Mouse (Mus musculus) embryo, embryonic 10.5 days (tissue): ENCODE data around the gene Clic3.
"Not testable (repeated sequence)": the region's sequence is repeated elsewhere in the genome, so short reads cannot be mapped to it uniquely, and the experiment has no call there.

ENCODE experiments used
- DNase-seq: peaks from one replicate; pipeline ENCODE4 v3.0.0-alpha.2; 2015; ENCODE audit warnings: low spot score

The Clic3 gene

GRCm38 (mm10) chr2:25456205-25456953 is at the start of gene Clic3:
Clic3 (plus strand) TSS chr2:25456838.
- DNase-seq = no peak

GRCm38 (mm10) chr2:25408908-25409307 is 47.7 kb upstream of the Clic3 start:
- no peak for DNase-seq

DNA sequence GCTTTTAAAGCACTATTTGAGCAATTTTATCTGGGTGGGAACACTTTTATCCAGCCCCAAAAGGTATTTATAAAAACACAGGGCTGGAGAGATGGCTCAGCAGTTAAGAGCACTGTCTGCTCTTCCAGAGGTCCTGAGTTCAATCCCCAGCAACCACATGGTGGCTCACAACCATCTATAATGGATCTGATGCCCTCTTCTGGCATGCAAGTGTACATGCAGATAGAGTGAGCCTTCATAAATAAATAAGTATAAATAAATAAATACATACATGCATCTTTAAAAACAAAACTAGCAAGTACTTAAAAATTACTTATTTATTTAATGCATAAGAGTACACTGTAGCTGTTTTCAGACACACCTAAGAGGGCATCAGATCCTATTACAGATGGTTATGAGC is 43.2 kb upstream of the Clic3 start:
- DNase-seq = not testable (repeated sequence)

GRCm38 (mm10) chr2:25417426-25417825 is 39.2 kb upstream of the Clic3 start:
- no peak for DNase-seq

DNA sequence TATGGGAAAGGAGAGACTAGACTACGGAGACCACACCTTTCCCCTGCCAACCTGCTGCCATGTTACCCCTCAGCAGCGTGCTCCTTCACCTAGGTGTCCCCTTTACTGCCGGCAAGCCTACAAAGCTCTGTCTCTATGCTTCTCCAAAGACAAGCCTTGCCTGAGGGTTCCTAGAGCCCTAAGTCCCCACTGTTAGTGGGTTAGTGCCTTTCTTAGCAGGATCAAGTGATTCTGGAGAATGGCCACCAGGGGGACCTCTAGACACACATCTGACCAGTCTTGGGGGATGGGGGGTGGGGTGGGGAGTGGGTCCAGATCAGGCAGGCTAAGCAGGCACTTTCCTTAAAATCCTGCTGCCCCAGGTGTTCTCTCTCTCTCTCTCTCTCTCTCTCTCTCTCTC is 34.7 kb upstream of the Clic3 start:
- DNase-seq = peak; percentile 83

- no peak for DNase-seq
Observed at GRCm38 (mm10) chr2:25422587-25423410, 33.8 kb upstream of the Clic3 start, which contains the start of gene Fut7. Fut7 (plus strand) TSS chr2:25423267.

GRCm38 (mm10) chr2:25423626-25424025 is 33.0 kb upstream of the Clic3 start:
- no peak for DNase-seq

- no peak for DNase-seq
Observed at GRCm38 (mm10) chr2:25425481-25425880, 31.2 kb upstream of the Clic3 start.

GRCm38 (mm10) chr2:25426721-25427191 is 29.9 kb upstream of the Clic3 start:
- peak; percentile 91 for DNase-seq

GRCm38 (mm10) chr2:25427256-25427655 is 29.4 kb upstream of the Clic3 start:
- no peak for DNase-seq

GRCm38 (mm10) chr2:25428442-25429236 is 28.0 kb upstream of the Clic3 start, which contains the start of gene Abca2:
Abca2 (plus strand) TSS chr2:25428703.
- DNase-seq = peak; percentile 96

DNA sequence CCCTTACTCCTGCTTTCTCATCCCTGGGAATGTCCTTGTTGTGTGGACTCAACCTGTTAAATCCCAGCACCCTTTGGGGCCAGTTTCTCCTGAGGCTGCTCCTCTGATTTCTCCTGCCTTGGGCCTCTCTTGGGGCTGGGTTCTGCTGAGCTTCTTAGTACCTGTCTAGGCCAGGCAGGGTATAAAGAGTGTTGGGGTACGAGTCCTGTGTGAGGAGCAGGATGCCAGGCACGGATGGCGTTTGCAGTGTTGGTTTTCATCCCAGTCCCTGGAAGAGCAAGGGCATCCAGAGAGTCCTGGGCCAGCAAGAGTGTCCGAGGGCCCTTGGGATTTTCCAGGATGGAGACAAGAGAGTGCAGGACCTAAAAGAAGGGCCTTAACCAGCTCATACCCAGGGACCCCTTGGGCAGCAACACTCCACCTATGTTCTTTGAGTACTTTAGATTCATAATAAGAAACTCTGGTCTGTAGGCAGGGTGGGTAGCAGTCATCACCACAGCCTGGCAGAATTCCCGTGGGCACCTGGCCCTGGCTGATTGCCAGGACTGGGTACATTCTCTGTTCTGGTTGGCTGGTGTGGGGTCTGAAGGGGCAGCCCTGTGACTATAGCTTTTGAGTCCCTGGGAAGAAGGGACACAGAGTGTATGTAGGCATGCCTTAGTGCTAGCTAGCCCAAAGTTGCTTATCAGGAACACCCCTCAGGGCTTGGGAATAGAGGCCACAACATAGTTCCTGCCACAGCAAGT is 27.0 kb upstream of the Clic3 start:
- DNase-seq = no peak

DNA sequence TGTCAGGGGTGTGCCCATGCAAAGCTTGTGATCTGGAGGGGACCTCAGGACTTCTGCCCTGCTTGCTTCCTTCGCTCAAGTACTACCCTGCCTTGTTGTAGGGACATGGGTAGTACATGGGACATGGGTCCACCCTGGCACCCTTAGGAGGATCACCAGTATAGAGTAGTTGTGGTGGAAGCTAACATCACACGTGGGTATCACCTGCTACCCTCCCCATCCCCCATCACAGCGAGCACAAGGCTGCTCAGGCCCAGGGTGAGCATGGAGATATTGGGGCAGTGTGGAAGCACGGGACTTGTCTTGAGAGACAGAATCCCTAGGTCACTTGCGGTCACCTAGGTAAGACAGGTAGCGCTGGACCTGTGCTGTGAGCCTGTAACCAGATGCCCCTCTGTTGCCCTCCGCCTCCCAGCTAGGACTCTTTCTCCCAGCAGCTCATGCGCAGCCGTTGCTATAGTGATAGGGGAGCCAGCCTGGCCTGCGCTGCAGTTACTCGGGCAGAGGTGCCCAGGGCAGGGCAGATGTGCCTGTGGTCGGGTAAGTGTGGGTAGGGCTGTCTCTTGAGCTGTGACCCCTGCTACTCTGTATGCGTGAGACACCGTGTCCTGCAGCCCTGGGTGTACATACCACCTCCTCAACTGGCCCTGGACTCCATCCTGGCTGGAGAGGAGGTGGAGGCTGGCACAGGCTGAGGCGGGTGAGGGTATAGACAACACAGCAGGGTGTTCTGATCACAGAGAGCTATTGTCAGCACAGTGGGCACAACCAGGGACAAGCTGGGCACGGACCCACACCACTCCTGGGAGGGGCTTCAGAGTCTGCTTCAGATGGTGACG is 26.0 kb upstream of the Clic3 start:
- DNase-seq = no peak

- DNase-seq = peak; percentile 9
Observed at GRCm38 (mm10) chr2:25431308-25431855, 25.3 kb upstream of the Clic3 start.

DNA sequence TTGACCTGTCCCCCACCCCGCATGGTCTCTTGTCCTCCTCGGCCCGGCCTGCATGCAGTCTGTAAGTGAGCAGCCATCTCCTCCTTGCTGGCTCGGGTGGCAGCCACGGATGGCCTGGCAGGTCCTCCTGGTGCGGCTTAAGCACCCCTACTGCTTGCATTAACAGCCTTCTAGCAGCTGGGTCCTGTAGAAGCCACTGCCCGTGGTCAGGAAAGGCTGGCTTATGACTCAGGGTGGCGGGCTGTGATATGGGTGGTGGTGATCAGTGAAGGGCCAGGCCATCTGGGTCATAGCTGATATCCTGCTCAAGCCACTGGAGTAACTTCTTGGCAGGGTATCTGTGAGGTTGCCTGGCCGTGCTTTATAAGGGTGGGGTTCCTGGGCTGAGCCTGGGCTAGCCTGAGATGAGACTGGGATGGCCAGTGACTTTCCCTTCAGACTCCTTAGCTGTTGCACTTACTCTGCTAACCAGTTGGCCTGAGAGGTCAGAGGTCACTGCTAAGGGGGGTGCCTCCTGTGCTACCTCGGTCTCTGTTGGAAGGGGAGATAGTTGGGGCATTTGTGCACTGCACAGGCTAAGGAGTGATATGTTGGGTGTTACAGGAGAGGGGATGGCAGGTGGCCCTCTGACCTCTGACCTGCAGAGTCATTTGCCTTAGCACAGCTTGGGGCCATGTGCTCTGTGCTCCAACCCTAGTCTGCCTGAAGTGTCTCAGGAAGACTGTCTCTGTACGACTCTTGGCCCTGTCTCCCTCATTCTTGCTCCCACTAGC is 24.1 kb upstream of the Clic3 start:
- DNase-seq = no peak

- DNase-seq = no peak
Observed at GRCm38 (mm10) chr2:25433101-25433500, 23.5 kb upstream of the Clic3 start.

- no peak for DNase-seq
Observed at GRCm38 (mm10) chr2:25434292-25434691, 22.3 kb upstream of the Clic3 start.

DNA sequence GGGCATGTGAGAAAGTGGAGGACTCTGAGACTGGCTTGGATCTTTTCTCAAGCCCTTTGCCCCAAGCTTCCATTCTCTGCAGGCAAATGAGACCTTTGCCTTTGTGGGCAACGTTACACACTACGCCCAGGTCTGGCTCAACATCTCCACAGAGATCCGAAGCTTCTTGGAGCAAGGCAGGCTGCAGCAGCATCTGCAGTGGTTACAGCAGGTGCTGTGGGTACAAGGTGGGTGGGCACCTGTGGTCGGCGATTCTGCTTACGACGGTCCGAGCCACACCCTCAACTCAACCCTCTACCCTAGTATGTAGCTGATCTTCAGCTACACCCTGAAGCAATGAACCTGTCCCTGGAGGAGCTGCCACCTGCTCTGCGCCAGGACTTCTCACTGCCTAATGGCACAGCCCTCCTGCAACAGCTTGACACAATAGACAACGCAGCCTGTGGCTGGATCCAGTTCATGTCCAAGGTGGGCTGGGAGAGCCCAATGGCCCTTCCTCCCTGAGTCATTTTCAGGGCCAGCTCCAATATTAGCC is 20.3 kb upstream of the Clic3 start:
- DNase-seq = no peak

GRCm38 (mm10) chr2:25441067-25441466 is 15.6 kb upstream of the Clic3 start:
- no peak for DNase-seq
